Mouse (Mus musculus): ENCODE results near the gene Hist2h3c2.
A peak's percentile ranks its signal among the peaks of the same experiment; 100 is the strongest.
"Not testable (repeated sequence)": the region's sequence is repeated elsewhere in the genome, so short reads cannot be mapped to it uniquely, and the experiment has no call there.

Hist2h3c2 gene

GRCm38 (mm10) chr3:96260220-96260619, 21.3 kb upstream of the Hist2h3c2 start:
- DNase-seq, result no peak

DNA sequence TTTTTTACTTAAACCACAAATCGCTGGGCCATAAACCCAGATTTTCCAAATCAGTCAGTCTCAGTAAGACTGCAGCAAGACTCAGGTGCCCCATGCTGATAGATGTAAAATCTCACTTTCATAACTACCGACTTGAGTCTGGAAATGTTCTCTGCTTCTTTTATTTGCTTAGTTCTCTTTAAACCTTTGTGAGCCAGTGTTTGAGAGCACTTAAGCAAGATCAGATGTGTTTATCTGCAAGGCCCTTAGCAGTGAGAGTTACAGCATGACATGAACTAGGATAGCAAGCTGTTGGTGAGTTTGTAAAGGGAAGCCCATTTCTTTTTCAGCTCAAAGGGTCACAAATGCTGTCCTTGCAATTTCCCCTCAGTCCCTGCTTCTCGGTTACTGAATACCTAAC, 18.3 kb upstream of the Hist2h3c2 start:
- DNase-seq, result no peak

- no peak for DNase-seq
Measured at GRCm38 (mm10) chr3:96255926-96256593, 17.1 kb upstream of the Hist2h3c2 start.

GRCm38 (mm10) chr3:96254683-96255355, 15.9 kb upstream of the Hist2h3c2 start:
- DNase-seq, result no peak

DNA sequence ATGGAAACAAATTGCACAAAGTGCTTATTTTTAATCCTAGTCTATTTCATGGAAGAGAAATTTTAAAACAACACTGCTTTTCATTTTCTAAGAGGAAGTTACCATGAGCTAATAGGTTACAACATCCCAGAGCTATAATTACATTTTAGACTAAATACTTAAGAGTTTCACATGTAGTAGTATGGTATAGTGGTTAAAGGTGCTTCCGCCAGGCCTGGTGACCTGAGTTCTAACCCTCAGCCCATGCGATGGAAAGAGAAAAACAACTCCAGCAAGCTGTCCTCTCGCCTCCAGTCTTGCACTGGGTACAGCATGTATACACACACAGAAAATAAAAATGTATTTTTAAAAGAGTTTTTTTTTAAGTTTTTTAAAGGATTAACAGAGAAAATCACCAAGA, 12.9 kb upstream of the Hist2h3c2 start:
- DNase-seq, result no peak

- DNase-seq, result no peak
Measured at GRCm38 (mm10) chr3:96250890-96251289, 12.0 kb upstream of the Hist2h3c2 start.

DNA sequence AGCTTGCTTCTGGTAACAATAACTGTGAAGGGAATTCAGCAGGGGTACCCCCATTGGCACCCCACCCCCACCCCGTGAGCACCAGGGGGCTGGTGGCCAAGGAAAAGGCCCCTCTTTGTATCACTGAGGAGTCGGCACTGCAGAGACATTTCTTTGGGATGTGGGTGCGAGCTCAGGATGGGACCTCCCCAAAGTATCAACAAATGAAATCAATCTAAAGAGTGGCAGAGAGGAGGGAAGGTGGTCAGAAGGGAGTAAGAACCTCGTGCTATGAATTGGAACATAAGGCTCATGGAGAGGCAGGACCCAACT, 10.1 kb upstream of the Hist2h3c2 start:
- DNase-seq, result no peak

- no peak for DNase-seq
Measured at GRCm38 (mm10) chr3:96248141-96249033, 9.5 kb upstream of the Hist2h3c2 start.

DNA sequence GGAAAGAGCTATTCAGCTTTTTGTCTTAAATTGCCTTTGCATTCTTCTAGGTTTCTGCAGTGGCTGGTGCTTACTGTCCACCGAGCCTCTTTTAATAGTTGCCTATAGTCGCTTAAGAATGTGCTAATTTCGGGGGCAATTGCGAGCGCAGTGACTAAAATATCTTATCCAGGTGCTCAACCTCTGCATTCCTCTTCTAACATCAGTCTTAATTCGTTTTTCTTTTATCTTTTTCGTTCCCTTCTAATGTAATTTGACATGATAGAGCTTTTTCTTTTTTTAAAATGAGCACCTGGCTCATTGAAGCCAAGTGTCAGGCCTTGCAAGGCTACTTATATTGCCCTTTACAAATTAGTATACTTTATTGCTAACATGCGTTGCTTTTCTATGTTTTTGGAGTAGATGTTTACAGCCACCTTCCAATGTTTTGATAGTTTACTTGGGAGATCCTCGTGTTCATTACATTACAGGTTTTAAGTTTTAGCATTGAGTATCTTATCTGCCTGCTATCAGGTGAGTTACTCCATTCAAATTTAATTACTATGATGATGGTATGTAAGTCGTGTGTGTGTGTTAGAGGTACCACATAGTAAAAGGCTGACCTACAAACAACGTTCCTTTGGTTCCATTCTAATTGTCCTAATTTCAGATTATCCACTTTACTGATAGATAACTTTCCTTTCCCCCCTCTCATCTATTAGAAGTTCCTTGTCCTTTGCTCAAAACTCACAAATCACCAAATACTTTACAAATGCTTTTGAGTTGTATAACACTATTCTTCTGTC, 8.6 kb upstream of the Hist2h3c2 start:
- no peak for DNase-seq

DNA sequence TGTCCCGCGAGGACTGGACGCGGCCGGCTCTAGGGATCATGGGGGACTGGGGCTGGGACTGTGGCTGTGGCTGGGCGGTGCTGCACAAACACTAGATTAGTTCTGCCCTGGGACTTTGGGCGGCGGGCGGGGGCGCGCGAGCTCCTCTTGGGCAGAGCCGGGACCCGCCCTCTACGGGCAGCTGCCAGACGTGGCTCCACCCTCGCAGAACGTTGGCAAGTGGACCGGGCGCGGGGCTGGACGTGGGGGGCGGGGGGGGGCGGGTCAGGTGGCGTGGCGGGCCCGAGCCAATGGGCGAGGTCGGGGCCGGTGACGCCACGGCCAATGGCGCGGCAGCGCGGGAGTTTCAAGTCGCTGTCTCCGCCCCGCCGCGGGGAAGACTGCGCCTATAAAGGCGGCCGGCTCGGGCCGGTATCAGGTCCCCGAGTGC, 7.5 kb upstream of the Hist2h3c2 start, which contains the start of gene Hist2h3c1:
TSS of gene Hist2h3c1 (plus strand) at position 259 of the 430 bp plus-strand sequence.
- not testable (repeated sequence) for DNase-seq

GRCm38 (mm10) chr3:96246018-96246417, 7.1 kb upstream of the Hist2h3c2 start:
- DNase-seq, result not testable (repeated sequence)

DNA sequence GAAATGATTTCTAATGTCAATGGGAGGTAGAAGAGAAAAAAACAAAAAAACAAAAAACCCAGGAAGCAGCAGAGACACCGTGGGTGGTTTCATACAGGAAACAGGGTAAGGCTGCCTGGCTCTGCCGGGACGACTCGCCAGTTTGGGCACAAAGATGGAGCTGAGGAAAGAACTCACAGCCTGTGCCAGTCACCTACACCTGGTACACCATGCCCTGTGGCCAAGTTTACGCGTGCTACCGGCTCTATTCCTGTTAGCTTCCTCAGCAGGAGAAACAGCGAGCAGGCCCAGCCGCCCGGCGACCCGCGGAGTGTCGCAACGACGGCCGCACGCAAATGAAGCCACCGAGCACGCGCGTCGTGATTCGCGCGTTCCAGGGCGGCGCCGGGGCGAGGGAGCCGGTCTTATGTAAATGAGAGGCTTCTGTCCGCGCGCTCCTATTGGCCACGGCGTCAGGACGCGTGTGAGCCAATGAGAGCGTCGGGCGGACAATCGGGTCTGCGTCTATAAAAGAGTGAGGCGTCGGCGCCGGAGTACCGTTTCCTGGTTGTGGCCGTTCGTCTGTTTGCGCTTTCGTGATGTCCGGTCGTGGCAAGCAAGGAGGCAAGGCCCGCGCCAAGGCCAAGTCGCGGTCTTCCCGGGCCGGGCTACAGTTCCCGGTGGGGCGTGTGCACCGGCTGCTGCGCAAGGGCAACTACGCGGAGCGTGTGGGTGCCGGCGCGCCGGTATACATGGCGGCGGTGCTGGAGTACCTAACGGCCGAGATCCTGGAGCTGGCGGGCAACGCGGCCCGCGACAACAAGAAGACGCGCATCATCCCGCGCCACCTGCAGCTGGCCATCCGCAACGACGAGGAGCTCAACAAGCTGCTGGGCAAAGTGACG, 6.3 kb upstream of the Hist2h3c2 start, which contains the start of gene Hist2h2aa1:
TSS of gene Hist2h2aa1 (plus strand) at position 495 of the 884 bp plus-strand sequence.
- DNase-seq, result peak; percentile 83

DNA sequence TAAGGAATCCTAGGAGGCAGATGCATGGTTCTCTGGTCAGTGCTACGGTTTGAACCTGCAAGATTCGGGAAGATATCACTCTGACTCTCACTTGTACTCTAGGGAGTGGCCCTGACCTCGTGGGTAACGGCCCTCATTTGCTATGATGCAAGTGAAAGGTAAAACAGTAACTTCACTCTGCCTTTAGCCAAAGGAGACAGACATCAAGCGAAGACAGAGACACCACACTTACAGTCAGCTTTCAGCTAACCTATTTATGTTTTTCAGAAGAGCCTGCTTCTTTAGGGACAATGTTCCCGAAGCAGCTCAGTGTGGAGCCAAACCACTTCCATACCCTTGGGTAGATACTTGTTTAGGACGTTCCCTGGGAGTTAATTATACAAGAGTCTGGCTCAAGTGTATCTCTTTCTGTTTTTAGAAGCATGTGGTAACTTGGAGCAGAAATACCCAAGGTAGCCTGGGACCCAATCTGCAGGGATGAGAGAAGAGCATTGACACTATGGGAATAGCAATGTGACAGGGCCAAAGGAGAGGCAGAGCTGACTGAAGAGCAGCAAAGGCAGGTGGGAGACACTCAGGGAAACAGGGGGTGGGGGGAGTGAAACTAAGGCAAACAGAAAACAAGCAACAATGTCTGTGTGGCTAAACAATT, 5.1 kb upstream of the Hist2h3c2 start:
- DNase-seq, result no peak

- DNase-seq, result no peak
Measured at GRCm38 (mm10) chr3:96240799-96241197, 1.9 kb upstream of the Hist2h3c2 start.

DNA sequence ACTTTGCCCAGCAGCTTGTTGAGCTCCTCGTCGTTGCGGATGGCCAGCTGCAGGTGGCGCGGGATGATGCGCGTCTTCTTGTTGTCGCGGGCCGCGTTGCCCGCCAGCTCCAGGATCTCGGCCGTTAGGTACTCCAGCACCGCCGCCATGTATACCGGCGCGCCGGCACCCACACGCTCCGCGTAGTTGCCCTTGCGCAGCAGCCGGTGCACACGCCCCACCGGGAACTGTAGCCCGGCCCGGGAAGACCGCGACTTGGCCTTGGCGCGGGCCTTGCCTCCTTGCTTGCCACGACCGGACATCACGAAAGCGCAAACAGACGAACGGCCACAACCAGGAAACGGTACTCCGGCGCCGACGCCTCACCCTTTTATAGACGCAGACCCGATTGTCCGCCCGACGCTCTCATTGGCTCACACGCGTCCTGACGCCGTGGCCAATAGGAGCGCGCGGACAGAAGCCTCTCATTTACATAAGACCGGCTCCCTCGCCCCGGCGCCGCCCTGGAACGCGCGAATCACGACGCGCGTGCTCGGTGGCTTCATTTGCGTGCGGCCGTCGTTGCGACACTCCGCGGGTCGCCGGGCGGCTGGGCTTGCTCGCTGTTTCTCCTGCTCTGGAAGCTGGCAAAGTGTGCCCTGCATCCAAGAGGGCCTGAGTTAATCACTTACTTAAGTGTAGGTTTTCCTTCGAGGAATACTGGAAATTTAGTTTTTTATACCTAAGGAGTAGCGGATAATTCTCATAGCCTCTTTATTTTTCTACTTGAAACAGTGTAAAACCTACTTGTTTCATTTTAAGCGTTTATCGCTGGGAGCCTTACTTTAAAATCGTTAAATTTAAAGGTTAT, 1.2 kb upstream of the Hist2h3c2 start, which contains the start of gene Hist2h2aa2:
TSS of gene Hist2h2aa2 (minus strand) at position 328 of the 850 bp plus-strand sequence.
- DNase-seq, result peak; percentile 89 to 92

DNA sequence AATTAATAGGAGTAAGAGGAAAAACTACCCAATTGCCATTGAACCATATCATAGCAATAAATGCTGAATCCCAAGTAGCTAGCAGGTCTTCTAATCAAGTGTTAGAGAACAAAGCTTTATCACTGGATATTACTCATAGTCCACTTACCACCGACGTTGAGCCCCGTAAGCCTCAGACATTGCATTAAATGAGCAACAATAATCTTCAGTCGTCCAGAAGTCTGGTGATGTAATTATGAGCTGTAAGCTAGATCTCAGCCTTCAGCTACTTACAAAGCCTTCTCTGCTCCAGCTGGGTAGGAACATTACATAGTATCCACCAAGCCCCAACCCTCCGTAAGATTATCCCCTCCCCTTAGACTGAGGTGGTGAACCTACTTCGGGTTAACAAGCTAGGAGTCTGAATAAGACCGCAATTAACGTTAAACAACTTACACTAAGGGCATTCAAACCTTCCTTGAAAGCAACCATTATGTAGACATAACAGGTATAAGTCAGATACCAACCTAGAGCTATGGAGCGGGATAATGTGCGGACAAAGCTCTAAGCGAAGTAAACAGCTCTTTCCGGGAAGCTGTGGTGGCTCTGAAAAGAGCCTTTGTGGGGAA, 919 bp downstream of the Hist2h3c2 start:
- DNase-seq, result no peak

GRCm38 (mm10) chr3:96237335-96237903, 1.5 kb downstream of the Hist2h3c2 start:
- DNase-seq, result no peak

- DNase-seq, result no peak
Measured at GRCm38 (mm10) chr3:96236834-96237334, 2.0 kb downstream of the Hist2h3c2 start.

DNA sequence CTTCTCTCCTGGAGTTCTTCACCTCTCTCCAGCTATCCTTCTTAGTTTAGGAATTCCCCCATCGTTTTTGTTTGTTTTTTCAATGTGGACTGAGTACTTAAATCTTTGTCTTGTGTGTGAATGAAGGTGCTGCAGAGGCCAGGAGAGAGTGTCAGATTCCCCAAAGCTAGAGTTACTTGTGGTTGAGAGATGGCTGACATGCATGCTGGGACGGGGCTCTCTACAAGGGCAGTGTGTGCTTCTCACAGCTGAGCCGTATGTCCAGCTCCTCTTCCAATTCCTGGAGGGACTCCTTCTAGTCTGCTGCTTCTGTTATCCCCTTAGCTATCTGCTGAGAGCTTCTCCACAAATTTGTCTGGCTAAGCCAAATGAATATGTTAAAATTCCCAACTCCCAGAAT, 3.1 kb downstream of the Hist2h3c2 start:
- DNase-seq, result no peak

All from spleen, adult 18-20 months (tissue).